Mouse (Mus musculus) CH12.LX (cell line): ENCODE measurements around the gene Rsph10b.

Source experiments
- CTCF ChIP-seq, 2 experiments: IDR thresholded peaks in 1 of 2; conservative IDR thresholded peaks in 1 of 2; 2 replicates each; pipeline ENCODE4 v1.5.1; 2011 to 2012; ENCODE audit warnings: low read depth in 2 of 2, low read length in 2 of 2, improper control_type of control experiment in 1 of 2, inconsistent platforms in 1 of 2, mild to moderate bottlenecking in 1 of 2, moderate library complexity in 1 of 2
- EP300 ChIP-seq: IDR thresholded peaks from 2 replicates; pipeline ENCODE4 v1.6.1; 2011; ENCODE audit warnings: low read length, improper control_type of control experiment
- HCFC1 ChIP-seq: IDR thresholded peaks from 2 replicates; pipeline ENCODE4 v1.6.1; 2012; ENCODE audit warnings: low read depth, mild to moderate bottlenecking, inconsistent platforms, low read length, improper control_type of control experiment
- MAFK ChIP-seq: IDR thresholded peaks from 2 replicates; pipeline ENCODE4 v1.6.1; 2011; ENCODE audit warnings: low read length, improper control_type of control experiment; ENCODE audit not compliant: insufficient replicate concordance
- MAX ChIP-seq: IDR thresholded peaks from 2 replicates; pipeline ENCODE4 v1.6.1; 2011; ENCODE audit warnings: low read length, improper control_type of control experiment
- MXI1 ChIP-seq: IDR thresholded peaks from 2 replicates; pipeline ENCODE4 v1.6.1; 2011; ENCODE audit warnings: mild to moderate bottlenecking, low read depth, low read length, improper control_type of control experiment
- NRF1 ChIP-seq: IDR thresholded peaks from 2 replicates; pipeline ENCODE4 v1.6.1; 2014; ENCODE audit warnings: low read depth, mild to moderate bottlenecking, inconsistent platforms, low read length, improper control_type of control experiment, moderate library complexity
- POLR2A ChIP-seq: IDR thresholded peaks from 2 replicates; pipeline ENCODE4 v1.6.1; 2011; ENCODE audit warnings: low read depth, mild to moderate bottlenecking, improper control_type of control experiment, low read length
- USF2 ChIP-seq: conservative IDR thresholded peaks from 2 replicates; pipeline ENCODE4 v1.6.1; 2011; ENCODE audit warnings: low read depth, low read length, improper control_type of control experiment
- ZC3H11A ChIP-seq: IDR thresholded peaks from 2 replicates; pipeline ENCODE4 v1.6.1; 2012; ENCODE audit warnings: low read depth, mild to moderate bottlenecking, inconsistent platforms, low read length, improper control_type of control experiment

GRCm38 (mm10) chr5:143941588-143941987 lies 8.8 kb downstream of the Rsph10b start:
- TF ChIP-seq CTCF (conservative IDR thresholded peaks at IDR 0.05 in 1 of 2, IDR thresholded peaks at IDR 0.05 in 1 of 2; ENCODE audit: low read depth in 2 of 2, low read length in 2 of 2), result no peak
- TF ChIP-seq NRF1, result no peak
- no peak for TF ChIP-seq USF2
- no peak for TF ChIP-seq POLR2A
- no peak for TF ChIP-seq MAX
- no peak for TF ChIP-seq HCFC1
- TF ChIP-seq MAFK, result no peak
- no peak for TF ChIP-seq ZC3H11A
- TF ChIP-seq EP300, result no peak
- TF ChIP-seq MXI1, result no peak
